Mouse (Mus musculus) stomach, postnatal 0 days (tissue): Measurements from ENCODE around the gene Vtcn1. TPM values are rescaled to one million over a fixed set of nuclear protein-coding genes. Genes with fewer than 3 reads are reported as not detected.

ENCODE experiments used
- ATAC-seq: fragments of 200-750 bp; cut with Nextera tagmentation; 2 replicates; pipeline ENCODE4 v1.8.0; 2017; ENCODE audit not compliant: low FRiP score, low TSS enrichment
- DNase-seq: peaks from one replicate; pipeline ENCODE4 v3.0.0-alpha.2; 2016; ENCODE audit warnings: low spot score
- H3K27ac ChIP-seq: fragments of 300-500 bp; sonication (generic); replicated peaks from 2 replicates; pipeline ENCODE4 v1.5.1; 2014; ENCODE audit warnings: mild to moderate bottlenecking, control low read depth
- H3K27me3 ChIP-seq: fragments of 300-500 bp; sonication (generic); 2 replicates; pipeline ENCODE4 v1.6.1; 2014; ENCODE audit warnings: low read length; ENCODE audit not compliant: control insufficient read depth, insufficient read depth
- H3K36me3 ChIP-seq: fragments of 300-500 bp; sonication (generic); 2 replicates; pipeline ENCODE4 v1.6.1; 2014; ENCODE audit warnings: low read length, mixed read lengths; ENCODE audit not compliant: control insufficient read depth, insufficient read depth
- H3K4me1 ChIP-seq: fragments of 300-500 bp; sonication (generic); replicated peaks from 2 replicates; pipeline ENCODE4 v1.6.1; 2014; ENCODE audit warnings: antibody characterized with exemption; ENCODE audit not compliant: control insufficient read depth, insufficient read depth
- H3K4me2 ChIP-seq: fragments of 300-500 bp; sonication (generic); replicated peaks from 2 replicates; pipeline ENCODE4 v1.6.1; 2014; ENCODE audit warnings: low read depth, mild to moderate bottlenecking, control low read depth, moderate library complexity
- H3K4me3 ChIP-seq: fragments of 300-500 bp; sonication (generic); 2 replicates; pipeline ENCODE4 v1.5.1; 2014; ENCODE audit warnings: low read depth, low read length, control low read depth
- H3K9ac ChIP-seq: fragments of 300-500 bp; sonication (generic); 2 replicates; pipeline ENCODE4 v1.6.1; 2014; ENCODE audit warnings: mild to moderate bottlenecking, low read length, control low read depth, mixed read lengths
- H3K9me3 ChIP-seq: fragments of 300-500 bp; sonication (generic); 2 replicates; pipeline ENCODE4 v1.6.1; 2016; ENCODE audit warnings: low read length; ENCODE audit not compliant: control insufficient read depth
- CTCF ChIP-seq: IDR thresholded peaks from 2 replicates; pipeline ENCODE4 v1.5.1; 2016; ENCODE audit warnings: antibody characterized with exemption, low read depth, mild to moderate bottlenecking, moderate library complexity
- EP300 ChIP-seq: optimal IDR thresholded peaks from 2 replicates; pipeline ENCODE3; 2016; ENCODE audit warnings: antibody characterized with exemption
- WGBS: fragments of 180-500 bp; shearing (Covaris S2); extraction: QIAGEN DNeasy Blood & Tissue Kit; methylation state at CpG from one replicate; pipeline ENCODE4 v1.1.7; 2014; 5-methylcytosine and 5-hydroxymethylcytosine counted together
- polyA plus RNA-seq: library from polyadenylated mRNA; unstranded; fragments of >200 nt; fragmentation: Nextera tagmentation; extraction: Ambion mirVana; gene quantifications from 2 replicates; pipeline ENCODE4 v1.2.1, GENCODE M21; 2015

The Vtcn1 gene
- polyA plus RNA-seq, 1 experiment from 2014 or later: 1.7 TPM

DNA sequence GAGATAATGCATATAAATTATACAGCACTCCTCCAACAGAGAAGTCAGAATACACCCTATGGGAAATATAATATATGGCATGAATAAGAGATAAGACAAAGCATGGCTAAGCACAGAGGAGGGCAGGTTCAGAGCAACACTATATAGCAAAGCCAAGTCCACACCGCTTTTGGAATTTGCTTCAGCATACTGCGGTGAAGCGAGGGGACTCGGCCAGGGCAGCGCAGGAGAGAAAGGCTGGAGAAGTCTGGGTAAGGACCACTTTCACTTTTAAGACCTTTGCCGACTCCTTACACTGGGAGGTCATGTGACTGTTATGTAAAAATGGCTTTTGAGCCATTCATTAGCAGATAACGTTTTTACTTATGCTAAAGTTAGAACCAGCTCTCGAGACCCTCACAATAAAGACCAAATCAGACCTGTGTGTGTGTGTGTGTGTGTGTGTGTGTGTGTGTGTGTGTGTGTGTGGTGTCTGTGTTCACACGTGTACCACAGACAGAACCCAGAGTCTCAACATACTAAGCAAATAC, 95.4 kb downstream of the Vtcn1 start:
- Histone ChIP-seq H3K4me2 (no peak overlapping the region), H3K9me3 (no peaks in the 10 kb centered on the region), H3K27ac (no peak overlapping the region), H3K9ac (no peak overlapping the region), H3K36me3 (no peaks in the 10 kb centered on the region), H3K4me1 (peaks cover 8% of the 10 kb centered on the region), H3K27me3 (no peaks in the 10 kb centered on the region), H3K4me3 (no peak overlapping the region)
- DNase-seq (no peak), ATAC-seq (no peak)
- 80% methylated on average over 9 of the region's 9 CpGs for WGBS
- TF ChIP-seq CTCF: no peak
- no peak for TF ChIP-seq EP300

DNA sequence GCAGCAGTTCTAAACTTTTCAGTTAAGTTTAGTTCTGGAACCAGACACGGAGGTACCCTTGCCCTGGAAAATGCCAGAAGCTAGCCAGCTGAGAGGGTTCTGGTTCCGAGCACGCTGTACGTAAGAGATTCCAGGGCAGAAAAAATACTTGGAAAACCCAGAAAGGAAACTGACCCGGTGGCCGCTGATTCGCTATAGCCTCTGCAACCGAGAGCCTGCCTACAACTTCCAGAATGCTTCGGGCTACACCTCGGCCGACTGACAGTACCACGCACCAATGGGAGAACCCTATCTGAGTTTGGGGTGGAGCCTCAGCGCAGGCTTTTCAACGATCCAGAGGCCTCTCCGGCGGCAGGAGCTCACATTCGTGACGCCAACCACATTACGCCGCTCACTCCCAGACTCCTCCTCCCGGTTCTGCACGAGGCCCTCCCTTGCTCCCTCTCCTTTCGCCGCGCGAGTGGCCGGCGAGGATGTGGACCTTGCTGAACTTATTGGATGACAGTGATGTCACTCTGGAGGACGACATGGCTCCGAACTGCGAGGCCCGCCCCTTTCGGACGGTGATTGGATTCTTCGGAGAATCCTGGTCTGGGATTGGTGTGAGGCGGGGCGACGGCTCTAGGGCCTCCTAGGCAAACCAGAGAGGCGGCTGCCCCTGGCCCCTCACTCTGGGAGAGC, 96.7 kb downstream of the Vtcn1 start, which contains the start of gene Trim45:
Trim45 (plus strand) TSS at position 378 of the 681 bp plus-strand sequence.
- TF ChIP-seq CTCF: no peak
- TF ChIP-seq EP300: no peak
- H3K9me3 ChIP-seq: no peaks in the 10 kb centered on the region

DNA sequence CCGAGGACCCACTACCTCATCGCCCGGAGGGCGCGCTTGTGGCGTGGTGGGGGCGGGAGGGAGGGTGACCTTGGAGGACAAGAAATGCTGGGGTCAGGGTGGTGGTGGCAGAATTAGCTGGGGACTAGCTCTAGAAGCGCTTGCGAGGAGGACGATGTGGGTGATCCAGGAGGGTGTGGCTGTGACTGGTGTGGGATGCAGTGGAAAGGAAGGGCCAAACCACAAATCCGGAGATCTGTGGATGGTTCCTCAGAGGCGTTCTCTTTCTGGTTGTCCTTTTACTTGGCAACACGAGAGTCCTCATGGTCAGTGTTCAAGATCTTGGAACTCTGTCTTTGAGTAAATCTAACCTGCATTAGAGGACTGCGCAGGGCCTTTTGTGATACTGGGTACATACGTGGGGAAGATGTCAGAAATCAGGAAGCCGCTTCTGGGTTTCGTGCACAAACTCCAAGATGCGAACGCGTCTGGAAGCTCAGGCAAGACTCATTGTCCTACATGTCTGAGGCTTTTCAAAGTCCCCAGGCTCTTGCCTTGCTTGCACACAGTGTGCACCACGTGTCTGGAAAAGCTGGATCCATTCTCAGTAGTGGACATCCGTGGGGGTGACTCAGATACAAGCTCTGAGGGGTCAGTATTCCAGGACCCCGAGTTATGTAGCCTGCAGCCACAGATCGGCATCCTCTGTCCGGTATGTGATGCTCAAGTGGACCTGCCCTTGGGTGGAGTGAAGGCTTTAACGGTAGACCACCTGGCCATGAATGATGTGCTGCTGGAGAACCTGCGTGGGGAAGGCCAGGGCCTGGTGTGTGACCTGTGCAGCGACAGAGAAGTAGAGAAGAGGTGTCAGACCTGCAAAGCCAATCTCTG, 97.5 kb downstream of the Vtcn1 start:
- WGBS: 27% methylated on average over 28 of the region's 28 CpGs

More for the DNA sequence above, 96.7 kb downstream of the Vtcn1 start, which contains the start of gene Trim45:
- Histone ChIP-seq H3K4me2 (peak within 1 kb of the TSS; percentile 58), H3K9ac (peak within 1 kb of the TSS; percentile 75), H3K4me3 (peak within 1 kb of the TSS; percentile 53), H3K36me3 (no peaks in the 10 kb centered on the region), H3K4me1 (peaks cover 8% of the 10 kb centered on the region), H3K27ac (peak within 1 kb of the TSS; percentile 80), H3K27me3 (no peaks in the 10 kb centered on the region)
- DNase-seq (peak; percentile 98), ATAC-seq (peak; percentile 99)
- under 1% methylated on average over 39 of the region's 39 CpGs for WGBS

DNA sequence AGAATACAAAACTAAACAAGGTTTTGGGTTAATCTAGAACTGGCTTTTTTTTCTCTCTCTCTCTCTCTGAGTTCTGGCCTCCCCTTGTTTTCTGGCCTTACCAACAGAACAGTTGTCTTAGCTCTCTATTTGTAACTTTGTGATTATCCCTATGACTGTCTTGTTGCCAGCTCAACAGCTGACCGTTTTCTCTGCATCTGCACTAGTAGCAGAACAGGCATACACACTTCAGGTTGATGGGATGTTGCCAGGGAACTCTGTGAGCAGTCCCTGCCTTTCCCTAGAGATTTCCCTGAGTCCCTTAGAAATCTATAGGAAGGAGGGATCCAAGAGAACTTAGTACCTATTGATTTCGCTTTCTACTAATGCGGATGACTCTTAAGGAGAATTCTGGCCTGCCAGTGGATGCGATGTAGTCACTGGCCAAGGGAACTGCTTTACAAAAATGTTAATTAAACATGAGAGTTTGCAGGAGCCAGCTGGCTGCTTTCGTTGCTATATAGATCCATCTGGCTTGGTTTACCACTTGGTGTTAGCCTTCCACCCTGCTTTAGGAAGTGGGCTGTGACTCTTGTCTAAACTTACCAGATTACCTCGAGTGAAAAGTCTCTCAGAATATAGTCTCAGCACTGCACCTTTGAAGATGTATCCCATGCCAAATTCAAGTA, 98.9 kb downstream of the Vtcn1 start:
- no peak overlapping the region for H3K4me2 ChIP-seq
- WGBS: 49% methylated on average over 6 of the region's 6 CpGs
- ATAC-seq (no peak), DNase-seq (no peak)
- H3K36me3 ChIP-seq: no peaks in the 10 kb centered on the region; the same call in 1 of the 2 replicates
- no peaks in the 10 kb centered on the region for H3K9me3 ChIP-seq
- H3K4me1 ChIP-seq: peaks cover 8% of the 10 kb centered on the region
- no peak overlapping the region for H3K27ac ChIP-seq
- TF ChIP-seq CTCF (no peak), EP300 (no peak)
- H3K9ac ChIP-seq: no peak overlapping the region
- no peaks in the 10 kb centered on the region for H3K27me3 ChIP-seq
- no peak overlapping the region for H3K4me3 ChIP-seq

More for the DNA sequence above, 97.5 kb downstream of the Vtcn1 start:
- no peak for DNase-seq
- H3K27me3 ChIP-seq: no peaks in the 10 kb centered on the region
- H3K27ac ChIP-seq: peak overlapping the region; percentile 80
- H3K36me3 ChIP-seq: no peaks in the 10 kb centered on the region
- peak overlapping the region; percentile 58 for H3K4me2 ChIP-seq
- TF ChIP-seq CTCF: no peak
- no peak for TF ChIP-seq EP300
- peak overlapping the region; percentile 75 for H3K9ac ChIP-seq
- peaks cover 8% of the 10 kb centered on the region for H3K4me1 ChIP-seq
- no peaks in the 10 kb centered on the region for H3K9me3 ChIP-seq
- peak overlapping the region; percentile 53 for H3K4me3 ChIP-seq
- ATAC-seq: peak; percentile 48

DNA sequence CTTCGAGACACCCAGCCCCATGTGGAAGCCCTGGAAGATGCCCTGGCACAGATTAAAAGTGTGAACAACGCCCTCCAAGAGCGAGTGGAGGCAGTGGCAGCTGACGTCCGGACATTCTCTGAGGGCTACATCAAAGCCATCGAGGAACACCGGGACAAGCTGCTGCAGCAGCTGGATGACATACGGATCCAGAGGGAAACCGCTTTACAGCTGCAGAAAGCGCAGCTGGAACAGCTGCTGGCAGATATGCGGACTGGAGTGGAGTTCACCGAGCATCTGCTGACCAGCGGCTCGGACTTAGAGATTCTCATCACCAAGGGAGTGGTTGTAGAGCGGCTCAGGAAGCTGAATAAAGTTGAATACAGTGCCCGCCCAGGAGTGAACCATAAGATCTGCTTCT, 99.9 kb downstream of the Vtcn1 start:
- H3K9ac ChIP-seq: no peak overlapping the region
- no peak overlapping the region for H3K4me3 ChIP-seq
- 66% methylated on average over 16 of the region's 16 CpGs for WGBS
- no peak for TF ChIP-seq EP300
- no peak for TF ChIP-seq CTCF
- 0 out of 2 replicates have a peak overlapping the region, but pooled peaks have one; percentile 11 for H3K4me2 ChIP-seq
- H3K4me1 ChIP-seq: peaks cover 8% of the 10 kb centered on the region
- no peak overlapping the region for H3K27ac ChIP-seq
- ATAC-seq (no peak), DNase-seq (no peak)
- H3K36me3 ChIP-seq: no peaks in the 10 kb centered on the region; the same call in 1 of the 2 replicates
- no peaks in the 10 kb centered on the region for H3K27me3 ChIP-seq
- H3K9me3 ChIP-seq: no peaks in the 10 kb centered on the region
